Mouse (Mus musculus) heart, embryonic 11.5 days (tissue): ENCODE results near the gene Rai14. TPM values are rescaled to one million over a fixed set of nuclear protein-coding genes. Genes with fewer than 3 reads are reported as not detected.

Source experiments
- ATAC-seq: fragments of 200-750 bp; cut with Nextera tagmentation; replicated peaks from 2 replicates; pipeline ENCODE4 v1.8.0; 2017; ENCODE audit warnings: moderate library complexity; ENCODE audit not compliant: insufficient number of reproducible peaks, low FRiP score, low TSS enrichment
- H3K27ac ChIP-seq: fragments of 300-500 bp; sonication (generic); 2 replicates; pipeline ENCODE4 v1.5.1; 2014; ENCODE audit warnings: mild to moderate bottlenecking, low read depth, low read length
- H3K27me3 ChIP-seq: fragments of 300-500 bp; sonication (generic); 2 replicates; pipeline ENCODE4 v1.6.1; 2014; ENCODE audit warnings: mild to moderate bottlenecking, low read length, mixed read lengths; ENCODE audit not compliant: control insufficient read depth, insufficient read depth
- H3K36me3 ChIP-seq: fragments of 300-500 bp; sonication (generic); 2 replicates; pipeline ENCODE4 v1.6.1; 2014; ENCODE audit warnings: mild to moderate bottlenecking, low read length, moderate library complexity, mixed read lengths; ENCODE audit not compliant: control insufficient read depth, insufficient read depth
- H3K4me1 ChIP-seq: fragments of 300-500 bp; sonication (generic); 2 replicates; pipeline ENCODE4 v1.6.1; 2014; ENCODE audit warnings: low read length; ENCODE audit not compliant: control insufficient read depth, insufficient read depth
- H3K4me2 ChIP-seq: fragments of 300-500 bp; sonication (generic); 2 replicates; pipeline ENCODE4 v1.6.1; 2014; ENCODE audit warnings: mild to moderate bottlenecking, moderate library complexity
- H3K4me3 ChIP-seq: fragments of 300-500 bp; sonication (generic); 2 replicates; pipeline ENCODE4 v1.5.1; 2014; ENCODE audit warnings: low read depth, low read length
- H3K9ac ChIP-seq: fragments of 300-500 bp; sonication (generic); 2 replicates; pipeline ENCODE4 v1.6.1; 2014; ENCODE audit warnings: mild to moderate bottlenecking, low read depth, low read length, moderate library complexity
- H3K9me3 ChIP-seq: fragments of 300-500 bp; sonication (generic); replicated peaks from 2 replicates; pipeline ENCODE4 v1.6.1; 2016; ENCODE audit warnings: low read length; ENCODE audit not compliant: control insufficient read depth
- WGBS: fragments of 180-500 bp; shearing (Covaris S2); extraction: QIAGEN DNeasy Blood & Tissue Kit; methylation state at CpG from one replicate; pipeline ENCODE4 v1.1.7; 2014; ENCODE audit not compliant: insufficient replicate concordance; 5-methylcytosine and 5-hydroxymethylcytosine counted together
- polyA plus RNA-seq: library from polyadenylated mRNA; unstranded; fragments of >200 nt; fragmentation: Nextera tagmentation; extraction: Ambion mirVana; gene quantifications from 2 replicates; pipeline ENCODE4 v1.2.1, GENCODE M21; 2014

Rai14 gene
- 30.5 and 30.6 TPM in 2 replicates for polyA plus RNA-seq

- Histone ChIP-seq H3K9ac (peak within 1 kb of the TSS; percentile 75), H3K4me1 (peaks cover 9% of the 10 kb centered on the region; the same call in 1 of the 2 replicates), H3K9me3 (0 out of 2 replicates have a peak, but pooled peaks cover 4% of the 10 kb centered on the region), H3K4me3 (peak within 1 kb of the TSS; percentile 61), H3K27me3 (peaks cover 14% of the 10 kb centered on the region), H3K4me2 (peak within 1 kb of the TSS; percentile 98), H3K27ac (peak within 1 kb of the TSS; percentile 76), H3K36me3 (no peaks in the 10 kb centered on the region)
- peak; percentile 78 for ATAC-seq
- under 1% methylated on average over 54 of the region's 68 CpGs for WGBS
Measured at GRCm38 (mm10) chr15:10714409-10715138, at the start of gene Rai14. TSS of gene Rai14 (minus strand) at chr15:10714624.

GRCm38 (mm10) chr15:10761441-10761840, 47.0 kb upstream of the Rai14 start:
- no peaks in the 10 kb centered on the region for H3K36me3 ChIP-seq
- 76% methylated on average over 6 of the region's 6 CpGs for WGBS
- no peak overlapping the region for H3K4me2 ChIP-seq
- no peaks in the 10 kb centered on the region for H3K9me3 ChIP-seq
- H3K4me3 ChIP-seq: no peak overlapping the region
- H3K4me1 ChIP-seq: no peaks in the 10 kb centered on the region
- no peak overlapping the region for H3K27ac ChIP-seq
- ATAC-seq: no peak
- H3K9ac ChIP-seq: no peak overlapping the region
- peaks cover 5% of the 10 kb centered on the region for H3K27me3 ChIP-seq

- Histone ChIP-seq H3K9me3 (no peaks in the 10 kb centered on the region), H3K27me3 (peaks cover 7% of the 10 kb centered on the region), H3K27ac (no peak overlapping the region), H3K4me2 (no peak overlapping the region), H3K9ac (no peak overlapping the region), H3K36me3 (no peaks in the 10 kb centered on the region), H3K4me1 (no peaks in the 10 kb centered on the region), H3K4me3 (no peak overlapping the region)
- ATAC-seq: no peak
- WGBS: 79% methylated on average over 12 of the region's 12 CpGs
Measured at GRCm38 (mm10) chr15:10760006-10760405, 45.6 kb upstream of the Rai14 start.

GRCm38 (mm10) chr15:10759440-10759839, 45.0 kb upstream of the Rai14 start:
- no peak overlapping the region for H3K27ac ChIP-seq
- H3K4me1 ChIP-seq: no peaks in the 10 kb centered on the region
- H3K27me3 ChIP-seq: peaks cover 7% of the 10 kb centered on the region
- 89% methylated on average over 4 of the region's 4 CpGs for WGBS
- no peak overlapping the region for H3K9ac ChIP-seq
- H3K9me3 ChIP-seq: no peaks in the 10 kb centered on the region
- no peak for ATAC-seq
- H3K36me3 ChIP-seq: no peaks in the 10 kb centered on the region
- H3K4me2 ChIP-seq: no peak overlapping the region
- no peak overlapping the region for H3K4me3 ChIP-seq

- Histone ChIP-seq H3K4me1 (no peaks in the 10 kb centered on the region), H3K27me3 (peaks cover 7% of the 10 kb centered on the region), H3K9ac (no peak overlapping the region), H3K27ac (no peak overlapping the region), H3K4me2 (no peak overlapping the region), H3K4me3 (no peak overlapping the region), H3K9me3 (no peaks in the 10 kb centered on the region), H3K36me3 (no peaks in the 10 kb centered on the region)
- no peak for ATAC-seq
Measured at GRCm38 (mm10) chr15:10758808-10759207, 44.4 kb upstream of the Rai14 start.

GRCm38 (mm10) chr15:10751141-10751540, 36.7 kb upstream of the Rai14 start:
- 68% methylated on average over 2 of the region's 2 CpGs for WGBS
- Histone ChIP-seq H3K9ac (no peak overlapping the region), H3K4me3 (no peak overlapping the region), H3K4me1 (no peaks in the 10 kb centered on the region), H3K36me3 (no peaks in the 10 kb centered on the region), H3K9me3 (no peaks in the 10 kb centered on the region), H3K4me2 (no peak overlapping the region), H3K27me3 (peaks cover 5% of the 10 kb centered on the region; the same call in 1 of the 2 replicates), H3K27ac (no peak overlapping the region)
- ATAC-seq: no peak

GRCm38 (mm10) chr15:10750339-10750738, 35.9 kb upstream of the Rai14 start:
- Histone ChIP-seq H3K9me3 (no peaks in the 10 kb centered on the region), H3K27me3 (peaks cover 3% of the 10 kb centered on the region; the same call in 1 of the 2 replicates), H3K4me1 (no peaks in the 10 kb centered on the region), H3K36me3 (no peaks in the 10 kb centered on the region), H3K4me2 (no peak overlapping the region), H3K27ac (no peak overlapping the region), H3K4me3 (no peak overlapping the region), H3K9ac (no peak overlapping the region)
- WGBS: 84% methylated on average over 2 of the region's 2 CpGs
- ATAC-seq: no peak

- Histone ChIP-seq H3K4me2 (no peak overlapping the region), H3K9me3 (no peaks in the 10 kb centered on the region), H3K27me3 (peaks cover 3% of the 10 kb centered on the region; the same call in 1 of the 2 replicates), H3K9ac (no peak overlapping the region), H3K4me1 (no peaks in the 10 kb centered on the region), H3K36me3 (no peaks in the 10 kb centered on the region), H3K27ac (no peak overlapping the region), H3K4me3 (no peak overlapping the region)
- WGBS: 45% methylated on average over 4 of the region's 4 CpGs
- ATAC-seq: no peak
Measured at GRCm38 (mm10) chr15:10749678-10750077, 35.3 kb upstream of the Rai14 start.

GRCm38 (mm10) chr15:10747638-10748037, 33.2 kb upstream of the Rai14 start:
- Histone ChIP-seq H3K9ac (no peak overlapping the region), H3K9me3 (no peaks in the 10 kb centered on the region), H3K27ac (no peak overlapping the region), H3K27me3 (peaks cover 3% of the 10 kb centered on the region; the same call in 1 of the 2 replicates), H3K4me3 (no peak overlapping the region), H3K36me3 (no peaks in the 10 kb centered on the region), H3K4me1 (no peaks in the 10 kb centered on the region), H3K4me2 (no peak overlapping the region)
- WGBS: 71% methylated on average over 8 of the region's 8 CpGs
- ATAC-seq: no peak
